ENCODE assay signal across 8 mouse cellular contexts in genomic region chrX:20920844-20921364, GRCm38 (mm10). TPM values are rescaled to one million over a fixed set of nuclear protein-coding genes. Genes with fewer than 3 reads are reported as not detected.
DNase-seq lines count a peak whose midpoint lies in the region; TF ChIP-seq lines count a peak whose summit lies in the region.

Gene Syn1, minus strand, starts transcription at chrX:20921004.

- H3K27ac ChIP-seq in left cerebral cortex, adult 2 months: peak within 1 kb of the TSS; percentile 89
- H3K27ac ChIP-seq in macrophage: no peak within 1 kb of the TSS

- no peaks in the 10 kb centered on the region for H3K79me2 ChIP-seq in macrophage (ENCODE audit: inconsistent target)

- WGBS in macrophage (ENCODE audit: missing documents): 27% methylated on average over 36 of the region's 44 CpGs

- peak within 1 kb of the TSS; percentile 60 for H3K4me3 ChIP-seq in left cerebral cortex, adult 2 months
- no peak within 1 kb of the TSS for H3K4me3 ChIP-seq in macrophage (ENCODE audit: inconsistent target)

- peak; percentile 81 for DNase-seq in T-cell, adult 2 months (ENCODE audit: low spot score)
- DNase-seq in cerebellum, postnatal 36 days: peak; percentile 83 to 88
- DNase-seq in gastrocnemius, adult 8-10 months (ENCODE audit: low spot score in 2 of 2): peak; percentile 24 to 47
- DNase-seq in hindlimb bud, embryonic 11.5 days (ENCODE audit: extremely low spot score, low read depth, low spot score): peak; percentile 20
- DNase-seq in left cerebral cortex, adult 2 months (ENCODE audit: extremely low spot score in 1 of 2, low spot score in 2 of 2): peak; percentile 80 to 84
- DNase-seq in retina, postnatal 7 days (ENCODE audit: low read depth, low spot score): peak; percentile 76
- DNase-seq in urinary bladder, adult 18-20 months (ENCODE audit: low spot score in 2 of 2): peak; percentile 16 to 59

- intact Hi-C loops in left cerebral cortex, adult 2 months (cut with DNase I): loop anchor here (1.0 kb wide), 1 partner anchor 92 kb away; no protein-coding TSS in a partner anchor

- TF ChIP-seq CTCF in left cerebral cortex, adult 2 months (IDR thresholded peaks at IDR 0.05): no peak

- H3K36me3 ChIP-seq in macrophage (ENCODE audit: inconsistent target): 0 out of 2 replicates have a peak, but pooled peaks cover 4% of the 10 kb centered on the region

RNA-seq across cellular contexts. Expression of gene Syn1, which starts in this region (rescaled TPM):
- total RNA-seq in gastrocnemius, adult 8-10 months (2022): under 1 TPM in 1 of 4 experiments, not detected in 3; 0.10 TPM
- total RNA-seq in left cerebral cortex, adult 2 months (2021): 100 to 1,000 TPM; 542 to 553 TPM
- total RNA-seq in macrophage (2018; cell fraction: chromatin; rRNA removed): 1 to 10 TPM; 1.5 to 7.0 (median 5.0) TPM
- total RNA-seq in macrophage (2018; cell fraction: cytosol; rRNA removed): 10 to 100 TPM; 10.7 to 19.2 (median 13.9) TPM
- total RNA-seq in macrophage (2018; cell fraction: nucleus; rRNA removed): 10 to 100 TPM in 1 of 26 experiments, 1 to 10 TPM in 25; 3.0 to 12.5 (median 5.9) TPM
- polyA plus RNA-seq in macrophage (2018): 6.8 to 30.6 TPM (median 13.5 TPM) in 3 replicates

Comparison
In these comparisons a context has a peak if more than half of its experiments do, and no peak if none do; other contexts are left out.
1. RNA of gene Syn1 (total RNA-seq): 542 to 553 TPM in left cerebral cortex, adult 2 months; 0.10 TPM in gastrocnemius, adult 8-10 months; every median in the first group is over 100 times any median in the second.
2. Peak in DNase-seq in gastrocnemius, adult 8-10 months; RNA of the gene not detected or under 1 TPM.
3. DNase-seq: peak in every context shown above with its lines; median percentile 86 in cerebellum, postnatal 36 days; 82 in left cerebral cortex, adult 2 months; 81 in T-cell, adult 2 months; 76 in retina, postnatal 7 days; 38 in urinary bladder, adult 18-20 months; 36 in gastrocnemius, adult 8-10 months; 20 in hindlimb bud, embryonic 11.5 days.